Mouse (Mus musculus) ovary, postnatal 36 days (tissue): ENCODE measurements around the gene Rpl41.

ENCODE experiments used
- DNase-seq: peaks from one replicate; pipeline ENCODE4 v3.0.0; 2022; ENCODE audit warnings: low spot score, mixed read lengths

Rpl41 gene

GRCm38 (mm10) chr10:128524732-128525662, 24.1 kb downstream of the Rpl41 start:
- DNase-seq = peak; percentile 59

- no peak for DNase-seq
Observed at GRCm38 (mm10) chr10:128524111-128524731, 24.9 kb downstream of the Rpl41 start.

- no peak for DNase-seq
Observed at GRCm38 (mm10) chr10:128522351-128522750, 26.8 kb downstream of the Rpl41 start.

GRCm38 (mm10) chr10:128520591-128520990, 28.5 kb downstream of the Rpl41 start:
- DNase-seq = no peak

GRCm38 (mm10) chr10:128518833-128519232, 30.3 kb downstream of the Rpl41 start:
- DNase-seq = no peak

GRCm38 (mm10) chr10:128516677-128517076, 32.4 kb downstream of the Rpl41 start:
- no peak for DNase-seq

GRCm38 (mm10) chr10:128516029-128516428, 33.1 kb downstream of the Rpl41 start:
- no peak for DNase-seq

- no peak for DNase-seq
Observed at GRCm38 (mm10) chr10:128515044-128515443, 34.1 kb downstream of the Rpl41 start.

- DNase-seq = no peak
Observed at GRCm38 (mm10) chr10:128511761-128512160, 37.3 kb downstream of the Rpl41 start.

GRCm38 (mm10) chr10:128511189-128511588, 37.9 kb downstream of the Rpl41 start:
- no peak for DNase-seq

- DNase-seq = no peak
Observed at GRCm38 (mm10) chr10:128510301-128510700, 38.8 kb downstream of the Rpl41 start.

- no peak for DNase-seq
Observed at GRCm38 (mm10) chr10:128509831-128510230, 39.3 kb downstream of the Rpl41 start.

- DNase-seq = no peak
Observed at GRCm38 (mm10) chr10:128509203-128509602, 39.9 kb downstream of the Rpl41 start.

- no peak for DNase-seq
Observed at GRCm38 (mm10) chr10:128508260-128508659, 40.8 kb downstream of the Rpl41 start.

GRCm38 (mm10) chr10:128505974-128506373, 43.1 kb downstream of the Rpl41 start:
- DNase-seq = no peak

- DNase-seq = peak; percentile 56
Observed at GRCm38 (mm10) chr10:128505371-128505667, 43.8 kb downstream of the Rpl41 start.

- DNase-seq = no peak
Observed at GRCm38 (mm10) chr10:128504641-128505370, 44.3 kb downstream of the Rpl41 start.

GRCm38 (mm10) chr10:128504012-128504411, 45.1 kb downstream of the Rpl41 start:
- DNase-seq = no peak

- DNase-seq = no peak
Observed at GRCm38 (mm10) chr10:128503532-128503931, 45.6 kb downstream of the Rpl41 start.

- no peak for DNase-seq
Observed at GRCm38 (mm10) chr10:128502341-128502740, 46.8 kb downstream of the Rpl41 start.

GRCm38 (mm10) chr10:128499116-128499671, 49.9 kb downstream of the Rpl41 start:
- peak; percentile 59 for DNase-seq

GRCm38 (mm10) chr10:128498590-128498989, 50.5 kb downstream of the Rpl41 start, which contains the start of gene Myl6b:
Gene Myl6b (minus strand): TSS chr10:128498685.
- DNase-seq = peak; percentile 91
